Mouse (Mus musculus) erythroblast, embryonic 14.5 days (primary cell): ENCODE data around the gene Fubp1. TPM values are rescaled to one million over a fixed set of nuclear protein-coding genes. Genes with fewer than 3 reads are reported as not detected.
A peak's percentile ranks its signal among the peaks of the same experiment; 100 is the strongest.

Experiments used
- H3K27me3 ChIP-seq: 2 replicates; pipeline ENCODE4 v1.6.1; 2012; ENCODE audit warnings: inconsistent platforms; ENCODE audit not compliant: control insufficient read depth
- H3K36me3 ChIP-seq: 2 replicates; pipeline ENCODE4 v1.6.1; 2012; ENCODE audit warnings: mild to moderate bottlenecking, inconsistent platforms; ENCODE audit not compliant: control insufficient read depth
- H3K4me1 ChIP-seq: 2 replicates; pipeline ENCODE4 v1.6.1; 2012; ENCODE audit warnings: inconsistent platforms; ENCODE audit not compliant: control insufficient read depth
- H3K4me3 ChIP-seq: replicated peaks from 2 replicates; pipeline ENCODE3; 2012; ENCODE audit warnings: moderate library complexity, mild to moderate bottlenecking, inconsistent platforms
- H3K9me3 ChIP-seq: 2 replicates; pipeline ENCODE4 v1.6.1; 2012; ENCODE audit warnings: low read length, inconsistent platforms, mixed read lengths; ENCODE audit not compliant: control insufficient read depth
- GATA1 ChIP-seq: IDR thresholded peaks from 2 replicates; pipeline ENCODE4 v1.6.1; 2012; ENCODE audit warnings: low read length, inconsistent platforms, mixed read lengths
- TAL1 ChIP-seq: IDR thresholded peaks from 3 replicates; pipeline ENCODE4 v1.6.1; 2012; ENCODE audit warnings: low read length, inconsistent platforms, mixed read lengths
- polyA plus RNA-seq: library from polyadenylated mRNA; stranded (reverse); fragments of >175 nt; gene quantifications from 2 replicates; pipeline ENCODE4 v1.2.3, GENCODE M21; 2012

The Fubp1 gene
- polyA plus RNA-seq: 27.0 and 29.1 TPM in 2 replicates

GRCm38 (mm10) chr3:152209967-152210634 is at the start of gene Fubp1, which contains the start of gene Dnajb4:
Fubp1 (plus strand) TSS chr3:152210422.
Dnajb4 (minus strand) TSS chr3:152210302.
- Histone ChIP-seq H3K36me3 (peaks cover 59% of the 10 kb centered on the region), H3K4me3 (peak within 1 kb of the TSS; percentile 79), H3K27me3 (no peaks in the 10 kb centered on the region), H3K4me1 (peaks cover 46% of the 10 kb centered on the region), H3K9me3 (no peaks in the 10 kb centered on the region)
- TF ChIP-seq GATA1 (no peak), TAL1 (no peak)

DNA sequence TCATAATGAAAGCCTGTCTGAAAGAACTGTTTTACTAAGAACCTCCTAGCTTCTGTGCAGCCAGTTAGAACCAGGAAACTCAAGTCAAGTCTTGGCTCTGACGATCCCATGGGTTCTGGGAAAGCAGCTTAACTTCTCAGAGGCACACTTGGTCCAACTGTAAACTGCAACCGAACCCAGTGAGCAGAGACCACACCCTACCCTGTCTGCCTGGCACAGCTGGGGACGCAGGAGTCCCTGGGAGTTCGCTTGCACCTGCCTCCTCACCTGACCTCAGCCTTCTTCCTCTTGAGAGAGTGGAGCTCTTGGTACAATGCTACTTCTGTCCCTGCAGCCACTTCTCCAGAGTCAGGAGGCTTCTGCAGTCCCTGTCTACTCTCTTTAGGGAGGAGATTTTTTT is 49.6 kb upstream of the Fubp1 start:
- TF ChIP-seq GATA1: no peak
- no peak for TF ChIP-seq TAL1
- no peaks in the 10 kb centered on the region for H3K36me3 ChIP-seq
- peaks cover 4% of the 10 kb centered on the region; the same call in 1 of the 2 replicates for H3K9me3 ChIP-seq
- H3K4me1 ChIP-seq: peaks cover 27% of the 10 kb centered on the region
- no peak overlapping the region for H3K4me3 ChIP-seq
- H3K27me3 ChIP-seq: peaks cover 26% of the 10 kb centered on the region

GRCm38 (mm10) chr3:152163320-152163719 is 46.9 kb upstream of the Fubp1 start:
- H3K9me3 ChIP-seq: peaks cover 7% of the 10 kb centered on the region; the same call in 1 of the 2 replicates
- H3K4me1 ChIP-seq: peaks cover 30% of the 10 kb centered on the region
- H3K27me3 ChIP-seq: peaks cover 52% of the 10 kb centered on the region
- TF ChIP-seq GATA1: no peak
- no peak for TF ChIP-seq TAL1
- H3K36me3 ChIP-seq: no peaks in the 10 kb centered on the region
- H3K4me3 ChIP-seq: no peak overlapping the region

- Histone ChIP-seq H3K27me3 (peaks cover 61% of the 10 kb centered on the region), H3K9me3 (peaks cover 7% of the 10 kb centered on the region; the same call in 1 of the 2 replicates), H3K4me1 (peaks cover 24% of the 10 kb centered on the region), H3K36me3 (no peaks in the 10 kb centered on the region), H3K4me3 (peak overlapping the region; percentile 57)
- TF ChIP-seq GATA1 (no peak), TAL1 (no peak)
Measured at GRCm38 (mm10) chr3:152165014-152165350, 45.2 kb upstream of the Fubp1 start.

DNA sequence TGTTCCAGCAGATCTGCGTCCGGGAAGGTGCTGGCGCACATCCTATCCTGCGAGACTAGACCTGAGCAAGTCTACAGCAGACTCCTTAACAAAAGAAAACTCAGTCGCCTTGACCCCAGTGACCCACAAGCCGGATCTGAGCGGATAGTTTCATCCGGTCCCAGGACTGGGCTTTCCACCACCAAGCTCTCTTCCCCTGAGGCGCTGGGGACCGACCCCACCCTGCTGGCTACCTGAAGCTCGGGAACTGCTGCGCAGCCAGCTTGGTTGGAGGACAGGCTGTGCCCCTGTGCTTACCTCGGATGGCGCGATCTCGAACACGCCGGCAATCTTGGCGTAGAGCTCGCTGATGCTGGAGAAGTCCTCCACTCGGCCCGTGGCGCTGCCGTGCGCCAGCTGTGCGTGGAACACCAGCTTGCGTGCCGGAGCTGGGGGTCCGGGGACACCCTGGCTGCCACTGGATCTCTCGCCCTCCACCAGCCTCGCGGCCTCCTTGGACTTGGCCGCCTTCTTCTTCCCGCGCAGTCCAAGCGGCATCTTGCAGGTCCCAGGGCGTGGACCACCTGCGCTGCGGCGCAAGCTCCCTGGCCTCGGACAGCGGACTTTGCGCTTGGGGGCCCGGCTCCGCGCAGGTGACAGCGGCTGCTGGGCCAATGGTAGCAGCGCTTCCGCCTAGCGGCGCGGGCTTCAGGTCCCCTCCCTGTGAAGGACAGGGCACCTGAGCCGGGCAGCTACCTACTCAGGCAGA is 44.7 kb upstream of the Fubp1 start:
- TF ChIP-seq GATA1 (no peak), TAL1 (no peak)
- peaks cover 61% of the 10 kb centered on the region for H3K27me3 ChIP-seq
- H3K4me3 ChIP-seq: peak overlapping the region; percentile 57
- peaks cover 19% of the 10 kb centered on the region for H3K4me1 ChIP-seq
- H3K36me3 ChIP-seq: no peaks in the 10 kb centered on the region
- peaks cover 7% of the 10 kb centered on the region; the same call in 1 of the 2 replicates for H3K9me3 ChIP-seq

- H3K9me3 ChIP-seq: peaks cover 7% of the 10 kb centered on the region; the same call in 1 of the 2 replicates
- no peaks in the 10 kb centered on the region for H3K36me3 ChIP-seq
- peaks cover 61% of the 10 kb centered on the region for H3K27me3 ChIP-seq
- TF ChIP-seq GATA1: no peak
- TF ChIP-seq TAL1: no peak
- peak within 1 kb of the TSS; percentile 57 for H3K4me3 ChIP-seq
- peaks cover 20% of the 10 kb centered on the region for H3K4me1 ChIP-seq
Measured at GRCm38 (mm10) chr3:152166099-152166423, 44.2 kb upstream of the Fubp1 start, which contains the start of gene Gipc2. Gipc2 (minus strand) TSS chr3:152166230.

GRCm38 (mm10) chr3:152166699-152167451 is 43.3 kb upstream of the Fubp1 start:
- TF ChIP-seq TAL1 (no peak), GATA1 (no peak)
- Histone ChIP-seq H3K27me3 (peaks cover 61% of the 10 kb centered on the region), H3K4me1 (peaks cover 17% of the 10 kb centered on the region), H3K9me3 (peaks cover 7% of the 10 kb centered on the region; the same call in 1 of the 2 replicates), H3K4me3 (no peak overlapping the region), H3K36me3 (no peaks in the 10 kb centered on the region)

DNA sequence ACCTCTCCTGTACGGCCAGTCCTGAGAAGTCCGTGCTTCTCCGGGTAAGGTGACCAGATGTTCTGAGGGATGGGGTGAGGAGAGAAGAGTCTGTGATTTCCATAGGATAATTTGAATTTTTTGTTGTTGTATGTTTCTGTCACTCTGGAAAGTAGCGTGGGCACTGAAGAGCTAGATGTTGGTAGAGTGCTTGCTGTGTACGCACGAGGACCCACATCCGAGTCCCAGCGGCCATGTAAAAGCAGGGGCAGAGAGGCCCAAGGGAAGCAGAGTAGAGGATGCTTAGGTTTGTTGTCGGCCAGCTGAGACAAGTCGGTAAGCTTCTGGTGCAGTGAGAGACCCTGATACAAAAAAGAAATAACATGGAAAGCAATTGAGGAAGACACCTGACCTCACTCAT is 42.2 kb upstream of the Fubp1 start:
- Histone ChIP-seq H3K36me3 (no peaks in the 10 kb centered on the region), H3K9me3 (peaks cover 7% of the 10 kb centered on the region; the same call in 1 of the 2 replicates), H3K27me3 (peaks cover 61% of the 10 kb centered on the region), H3K4me3 (no peak overlapping the region), H3K4me1 (peaks cover 17% of the 10 kb centered on the region)
- no peak for TF ChIP-seq TAL1
- TF ChIP-seq GATA1: no peak

GRCm38 (mm10) chr3:152170407-152170806 is 39.8 kb upstream of the Fubp1 start:
- peaks cover 16% of the 10 kb centered on the region for H3K4me1 ChIP-seq
- TF ChIP-seq GATA1 (no peak), TAL1 (no peak)
- peaks cover 5% of the 10 kb centered on the region; the same call in 1 of the 2 replicates for H3K9me3 ChIP-seq
- H3K27me3 ChIP-seq: peaks cover 39% of the 10 kb centered on the region
- no peak overlapping the region for H3K4me3 ChIP-seq
- no peaks in the 10 kb centered on the region for H3K36me3 ChIP-seq
